Mouse (Mus musculus): ENCODE results near the gene Gm20422. TPM values are rescaled to one million over a fixed set of nuclear protein-coding genes. Genes with fewer than 3 reads are reported as not detected.

Gm20422 gene
- total RNA-seq (2023), result 1.7 TPM

GRCm38 (mm10) chr8:69774503-69775148 is at the start of gene Gm20422:
Gene Gm20422 (minus strand): TSS chr8:69774886.

GRCm38 (mm10) chr8:69822386-69823191 is 47.9 kb upstream of the Gm20422 start, which contains the start of gene Lpar2:
Gene Lpar2 (plus strand): TSS chr8:69822429.

GRCm38 (mm10) chr8:69808094-69808863 is 33.6 kb upstream of the Gm20422 start, which contains the start of gene Gmip:
Gene Gmip (plus strand): TSS chr8:69808679.

GRCm38 (mm10) chr8:69790773-69791367 is 16.2 kb upstream of the Gm20422 start, which contains the start of the genes Atp13a1 and Zfp866:
Gene Atp13a1 (plus strand): TSS chr8:69791163.
Gene Zfp866 (minus strand): TSS chr8:69791178.

GRCm38 (mm10) chr8:69749544-69750454 is 24.9 kb downstream of the Gm20422 start, which contains the start of gene Zfp963:
Gene Zfp963 (minus strand): TSS chr8:69749970.

GRCm38 (mm10) chr8:69710624-69711023 is 64.1 kb downstream of the Gm20422 start, which contains the start of gene Zfp869:
Gene Zfp869 (minus strand): TSS chr8:69710724.

Other genes starting within 250 kb of the Gm20422 start
- 79.1 TPM for gene Zfp868, start 149.3 kb downstream of the Gm20422 start, total RNA-seq (2023)
- gene Zfp964, start 120.4 kb downstream of the Gm20422 start, total RNA-seq (2023), result 0.58 TPM
- gene Zfp869, start 64.2 kb downstream of the Gm20422 start, total RNA-seq (2023), result 81.4 TPM
- gene Zfp963, start 24.9 kb downstream of the Gm20422 start, total RNA-seq (2023), result 4.0 TPM
- 66.7 TPM for gene Atp13a1, start 16.3 kb upstream of the Gm20422 start, total RNA-seq (2023)
- 32.3 TPM for gene Zfp866, start 16.3 kb upstream of the Gm20422 start, total RNA-seq (2023)
- gene Gmip, start 33.8 kb upstream of the Gm20422 start, total RNA-seq (2023), result 220 TPM
- 2.7 TPM for gene Lpar2, start 47.5 kb upstream of the Gm20422 start, total RNA-seq (2023)
- gene Pbx4, start 57.6 kb upstream of the Gm20422 start, total RNA-seq (2023), result 4.5 TPM
- not detected for gene Cilp2, start 112.8 kb upstream of the Gm20422 start, total RNA-seq (2023)
- 0.52 TPM for gene Tssk6, start 127.3 kb upstream of the Gm20422 start, total RNA-seq (2023)
- 54.0 TPM for gene Ndufa13, start 127.7 kb upstream of the Gm20422 start, total RNA-seq (2023)
- not detected for gene Yjefn3, start 127.8 kb upstream of the Gm20422 start, total RNA-seq (2023)
- 132 TPM for gene Gatad2a, start 221.5 kb upstream of the Gm20422 start, total RNA-seq (2023)